Mouse (Mus musculus) bone marrow macrophage, adult 2 months (primary cell): ENCODE results near the gene Gm45521. TPM values are rescaled to one million over a fixed set of nuclear protein-coding genes. Genes with fewer than 3 reads are reported as not detected.

Experiments used
- H3K27ac ChIP-seq: 2 replicates; pipeline ENCODE4 v1.5.1; 2012; ENCODE audit warnings: low read depth, low read length; ENCODE audit not compliant: insufficient read depth
- H3K4me1 ChIP-seq: 2 replicates; pipeline ENCODE4 v1.6.1; 2012; ENCODE audit warnings: low read length; ENCODE audit not compliant: control insufficient read depth, insufficient read depth
- H3K4me3 ChIP-seq: 2 replicates; pipeline ENCODE4 v1.5.1; 2012; ENCODE audit warnings: mild to moderate bottlenecking, low read length, moderate library complexity; ENCODE audit not compliant: insufficient read depth
- CTCF ChIP-seq: IDR thresholded peaks from 2 replicates; pipeline ENCODE4 v1.5.1; 2012; ENCODE audit warnings: low read depth, mild to moderate bottlenecking, low read length, moderate library complexity
- POLR2A ChIP-seq: IDR thresholded peaks from 2 replicates; pipeline ENCODE4 v1.6.1; 2012; ENCODE audit warnings: mild to moderate bottlenecking, low read depth, low read length, borderline replicate concordance
- polyA plus RNA-seq: library from polyadenylated mRNA; stranded (reverse); fragments of >200 nt; gene quantifications from 2 replicates; pipeline ENCODE4 v1.2.4, GENCODE M21; 2012; ENCODE audit not compliant: missing spikeins, insufficient read depth, insufficient read length

The Gm45521 gene
- not detected in 2 replicates for polyA plus RNA-seq

GRCm38 (mm10) chr14:7957049-7957448 lies at the start of gene Gm45521:
Gm45521 (plus strand) TSS chr14:7957288.
- Histone ChIP-seq H3K27ac (no peak within 1 kb of the TSS), H3K4me1 (peaks cover 15% of the 10 kb centered on the region), H3K4me3 (no peak within 1 kb of the TSS)
- TF ChIP-seq POLR2A (no peak), CTCF (no peak)

GRCm38 (mm10) chr14:7909472-7909871 lies 47.6 kb upstream of the Gm45521 start:
- TF ChIP-seq CTCF: no peak
- no peak for TF ChIP-seq POLR2A
- Histone ChIP-seq H3K4me1 (peaks cover 29% of the 10 kb centered on the region), H3K4me3 (no peak overlapping the region), H3K27ac (no peak overlapping the region)

- Histone ChIP-seq H3K27ac (peak overlapping the region; percentile 72), H3K4me3 (no peak overlapping the region)
Measured at GRCm38 (mm10) chr14:7913842-7914241, 43.2 kb upstream of the Gm45521 start.

DNA sequence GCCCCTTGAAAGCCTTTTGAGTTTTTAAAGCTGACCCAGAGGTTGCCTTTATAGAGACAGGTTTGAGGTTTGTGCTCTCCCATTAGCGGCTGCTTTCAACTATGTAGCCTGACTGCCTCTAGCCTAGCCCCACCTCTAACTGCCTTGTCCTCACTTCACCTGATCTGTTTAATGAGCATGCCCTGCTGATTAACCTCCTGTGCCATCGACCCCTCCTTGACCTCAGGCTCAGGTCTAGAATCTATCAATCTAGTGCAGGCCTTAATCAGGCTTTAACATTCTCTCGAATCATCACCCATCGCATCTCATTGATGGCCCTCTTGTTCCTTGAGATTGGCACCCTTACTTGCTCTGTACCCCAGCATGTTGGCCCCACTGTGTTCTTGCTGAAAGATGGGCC lies 42.6 kb upstream of the Gm45521 start:
- Histone ChIP-seq H3K27ac (0 out of 2 replicates have a peak overlapping the region, but pooled peaks have one; percentile 15), H3K4me1 (peaks cover 51% of the 10 kb centered on the region), H3K4me3 (no peak overlapping the region)
- TF ChIP-seq POLR2A (no peak), CTCF (no peak)

More at GRCm38 (mm10) chr14:7913842-7914241, 43.2 kb upstream of the Gm45521 start:
- no peak for TF ChIP-seq POLR2A
- no peak for TF ChIP-seq CTCF
- peaks cover 45% of the 10 kb centered on the region for H3K4me1 ChIP-seq

- H3K27ac ChIP-seq: peak overlapping the region; percentile 45
- TF ChIP-seq POLR2A: no peak
- TF ChIP-seq CTCF: no peak
- peaks cover 43% of the 10 kb centered on the region for H3K4me1 ChIP-seq
- H3K4me3 ChIP-seq: no peak overlapping the region
Measured at GRCm38 (mm10) chr14:7918150-7918991, 38.7 kb upstream of the Gm45521 start.

DNA sequence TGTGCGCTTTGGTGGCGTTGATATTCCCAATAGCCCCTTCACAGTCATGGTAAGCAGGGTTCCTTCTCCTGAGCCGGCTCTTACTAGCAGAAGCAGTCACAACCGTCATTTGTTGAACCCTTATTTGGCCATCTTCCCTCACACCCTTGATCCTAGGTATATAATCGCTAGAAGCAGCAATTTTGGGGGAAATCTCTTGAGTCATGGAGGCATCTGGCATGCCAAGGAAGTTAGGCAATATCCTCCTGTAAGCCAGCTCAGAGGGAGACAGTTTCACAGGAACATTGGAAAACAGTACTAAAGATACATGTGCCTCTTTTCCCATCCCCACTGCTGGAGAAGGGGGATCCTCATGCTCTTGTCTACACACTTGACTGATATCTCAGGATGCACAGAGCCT lies 37.8 kb upstream of the Gm45521 start:
- Histone ChIP-seq H3K27ac (peak overlapping the region; percentile 45), H3K4me3 (no peak overlapping the region), H3K4me1 (peaks cover 36% of the 10 kb centered on the region)
- no peak for TF ChIP-seq CTCF
- no peak for TF ChIP-seq POLR2A

DNA sequence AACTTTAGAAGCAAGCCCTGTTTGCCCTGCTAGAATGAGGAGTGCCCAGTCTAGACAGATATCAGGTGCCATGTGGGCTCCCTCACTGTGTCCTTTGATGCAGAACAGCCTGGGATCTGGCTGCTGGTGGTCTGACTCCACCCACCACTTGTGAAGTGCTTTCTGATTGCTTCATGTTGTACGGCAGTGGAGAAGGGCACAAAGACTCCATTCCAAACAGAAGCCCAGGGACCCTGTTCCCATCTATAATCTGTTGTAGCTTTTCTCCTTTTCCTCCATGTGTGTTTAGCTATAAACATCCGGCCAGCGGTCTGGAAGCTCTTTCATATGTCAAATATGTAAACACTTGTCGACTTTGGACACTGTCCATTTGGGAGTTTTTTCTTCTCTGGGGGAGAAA lies 37.2 kb upstream of the Gm45521 start:
- Histone ChIP-seq H3K27ac (0 out of 2 replicates have a peak overlapping the region, but pooled peaks have one; percentile 2), H3K4me1 (peaks cover 30% of the 10 kb centered on the region), H3K4me3 (no peak overlapping the region)
- TF ChIP-seq CTCF: no peak
- no peak for TF ChIP-seq POLR2A

GRCm38 (mm10) chr14:7921459-7921858 lies 35.6 kb upstream of the Gm45521 start:
- TF ChIP-seq CTCF (no peak), POLR2A (no peak)
- Histone ChIP-seq H3K4me3 (no peak overlapping the region), H3K4me1 (peaks cover 30% of the 10 kb centered on the region), H3K27ac (no peak overlapping the region)

DNA sequence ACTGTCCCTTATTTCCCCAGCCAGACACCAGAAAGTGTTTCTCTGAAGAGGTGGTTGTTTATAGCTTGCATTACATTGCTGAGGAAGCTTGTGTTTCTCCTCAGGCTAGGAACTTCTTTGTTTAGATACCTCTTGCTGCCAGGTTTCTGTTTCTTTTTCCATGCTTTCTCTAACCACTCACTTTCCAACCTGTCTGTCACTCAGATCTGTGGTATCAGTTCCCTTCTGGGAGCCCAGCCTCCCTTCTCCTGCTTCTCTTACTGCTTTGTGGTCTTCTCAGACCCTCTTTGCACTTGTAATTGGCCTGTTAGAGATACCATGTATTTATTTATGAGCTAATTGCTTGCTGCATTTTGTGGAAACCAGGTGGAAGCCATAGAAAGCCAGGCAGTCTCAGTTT lies 33.5 kb upstream of the Gm45521 start:
- peaks cover 20% of the 10 kb centered on the region for H3K4me1 ChIP-seq
- TF ChIP-seq POLR2A (no peak), CTCF (no peak)
- no peak overlapping the region for H3K27ac ChIP-seq
- H3K4me3 ChIP-seq: no peak overlapping the region

GRCm38 (mm10) chr14:7928362-7928761 lies 28.7 kb upstream of the Gm45521 start:
- H3K4me1 ChIP-seq: peaks cover 8% of the 10 kb centered on the region
- TF ChIP-seq POLR2A (no peak), CTCF (no peak)
- no peak overlapping the region for H3K27ac ChIP-seq
- H3K4me3 ChIP-seq: no peak overlapping the region
